Comparison of ENCODE assay signal across 17 mouse cellular contexts in genomic region chr11:94610744-94611740, GRCm38 (mm10). TPM values are rescaled to one million over a fixed set of nuclear protein-coding genes. Genes with fewer than 3 reads are reported as not detected.
DNase-seq lines count a peak whose midpoint lies in the region; ATAC-seq and TF ChIP-seq lines count a peak whose summit lies in the region.
"Had no signal": no experiment of that assay in that cellular context is flagged by ENCODE, and none has a peak within 500 bp of the region (broad histone marks: within the 10 kb centered on the region; RNA-seq: fewer than 3 reads in every experiment).

No protein-coding gene starts in this region.

- no peak for DNase-seq in kidney, adult 11 months
- DNase-seq in 3T3-L1 (ENCODE audit: low read depth, low spot score) = peak; percentile 47
- no peak for DNase-seq in CH12.LX (ENCODE audit: extremely low read depth)
- DNase-seq in hindbrain, postnatal 0 days (ENCODE audit: low spot score) = peak; percentile 33
- DNase-seq in layer of hippocampus, postnatal 14 days (ENCODE audit: low spot score in 2 of 2) = no peak
- no peak for DNase-seq in heart, adult 18-20 months
- DNase-seq: cerebellum, postnatal 10 days; heart, adult 11 months; heart, postnatal 4 days; layer of hippocampus, postnatal 36 days; lung, embryonic 14.5 days; midbrain, embryonic 14.5 days; thymus, postnatal 36 days had no signal

- no peak for TF ChIP-seq POLR2A in CH12.LX (IDR thresholded peaks at IDR 0.05; ENCODE audit: low read depth, low read length)

- H3K9ac ChIP-seq in kidney, embryonic 15.5 days = no peak overlapping the region
- peak overlapping the region; percentile 13; the same call in 1 of the 2 replicates for H3K9ac ChIP-seq in CH12.LX (ENCODE audit: insufficient read depth, low read depth)
- H3K9ac ChIP-seq in hindbrain, postnatal 0 days (replicated peaks; ENCODE audit: low read length) = no peak overlapping the region
- H3K9ac ChIP-seq: embryonic facial prominence, embryonic 12.5 days; forebrain, embryonic 13.5 days; lung, embryonic 14.5 days had no signal

- no peaks in the 10 kb centered on the region for H3K36me3 ChIP-seq in kidney, embryonic 15.5 days
- no peaks in the 10 kb centered on the region for H3K36me3 ChIP-seq in CH12.LX (replicated peaks in 1 of 2; ENCODE audit: control insufficient read depth in 1 of 2, insufficient read depth in 1 of 2, low read length in 1 of 2)
- no peaks in the 10 kb centered on the region for H3K36me3 ChIP-seq in hindbrain, postnatal 0 days (ENCODE audit: insufficient read depth, low read length)
- H3K36me3 ChIP-seq: embryonic facial prominence, embryonic 12.5 days had no signal

- H3K79me2 ChIP-seq in CH12.LX (replicated peaks; ENCODE audit: control insufficient read depth, extremely low read depth, insufficient read depth, poor library complexity, severe bottlenecking) = no peaks in the 10 kb centered on the region

- no peak for TF ChIP-seq CTCF in CH12.LX (conservative IDR thresholded peaks at IDR 0.05 in 1 of 2, IDR thresholded peaks at IDR 0.05 in 1 of 2; ENCODE audit: low read depth in 2 of 2, low read length in 2 of 2)
- no peak for TF ChIP-seq CTCF in hindbrain, postnatal 0 days (IDR thresholded peaks at IDR 0.05; ENCODE audit: low read depth)

- no peaks in the 10 kb centered on the region for H3K9me3 ChIP-seq in kidney, embryonic 15.5 days (replicated peaks)
- no peaks in the 10 kb centered on the region for H3K9me3 ChIP-seq in CH12.LX (replicated peaks; ENCODE audit: low read length)
- H3K9me3 ChIP-seq in hindbrain, postnatal 0 days (ENCODE audit: low read length) = no peaks in the 10 kb centered on the region
- H3K9me3 ChIP-seq: embryonic facial prominence, embryonic 12.5 days; forebrain, embryonic 13.5 days had no signal

- ATAC-seq in kidney, embryonic 15.5 days (replicated peaks; ENCODE audit: low FRiP score) = no peak
- no peak for ATAC-seq in hindbrain, postnatal 0 days
- no peak for ATAC-seq in frontal cortex, adult (ENCODE audit: low TSS enrichment)
- ATAC-seq: forebrain, embryonic 13.5 days had no signal

- 0 out of 2 replicates have a peak, but pooled peaks cover 4% of the 10 kb centered on the region for H3K4me1 ChIP-seq in kidney, embryonic 15.5 days
- H3K4me1 ChIP-seq in CH12.LX (ENCODE audit: control insufficient read depth in 1 of 2, insufficient read depth in 2 of 2) = peaks cover 2 to 16% of the 10 kb centered on the region in 2 experiments; a peak in 3 of 4 replicates
- no peaks in the 10 kb centered on the region for H3K4me1 ChIP-seq in hindbrain, postnatal 0 days (ENCODE audit: insufficient read depth, low read length)
- H3K4me1 ChIP-seq: embryonic facial prominence, embryonic 12.5 days; forebrain, embryonic 13.5 days had no signal

- TF ChIP-seq RAD21 in CH12.LX (IDR thresholded peaks at IDR 0.05; ENCODE audit: low read depth, low read length) = no peak

- 73% methylated on average over 4 of the region's 4 CpGs for WGBS in kidney, embryonic 15.5 days
- 52% methylated on average over 4 of the region's 4 CpGs for WGBS in hindbrain, postnatal 0 days

- no peaks in the 10 kb centered on the region for H3K27me3 ChIP-seq in kidney, embryonic 15.5 days
- no peaks in the 10 kb centered on the region for H3K27me3 ChIP-seq in CH12.LX (replicated peaks)
- no peaks in the 10 kb centered on the region for H3K27me3 ChIP-seq in hindbrain, postnatal 0 days (ENCODE audit: insufficient read depth, low read length)
- H3K27me3 ChIP-seq: embryonic facial prominence, embryonic 12.5 days had no signal

- no peak for TF ChIP-seq EP300 in CH12.LX (IDR thresholded peaks at IDR 0.05; ENCODE audit: low read length)

- in situ Hi-C loops in CH12.LX (cut with MboI; ENCODE audit: low pct_ligation_motif_present, low pct_unique_long_range_greater_than_20kb, low sequenced_read_pairs) = no loop called here

- dilution Hi-C loops in CH12.LX (cut with MboI; ENCODE audit: extremely low pct_ligation_motif_present, extremely low pct_unique_long_range_greater_than_20kb, low sequenced_read_pairs) = no loop called here

- H3K4me2 ChIP-seq in kidney, embryonic 15.5 days = no peak overlapping the region
- peak overlapping the region; percentile 73 for H3K4me2 ChIP-seq in CH12.LX (ENCODE audit: insufficient read depth, low read depth, poor library complexity, severe bottlenecking)
- no peak overlapping the region for H3K4me2 ChIP-seq in hindbrain, postnatal 0 days (ENCODE audit: low read depth, low read length)
- H3K4me2 ChIP-seq: embryonic facial prominence, embryonic 12.5 days; forebrain, embryonic 13.5 days; lung, embryonic 14.5 days had no signal

- H3K27ac ChIP-seq in kidney, embryonic 15.5 days = 0 out of 2 replicates have a peak overlapping the region, but pooled peaks have one; percentile 14
- H3K27ac ChIP-seq in CH12.LX (ENCODE audit: insufficient read depth, low read depth) = no peak overlapping the region
- no peak overlapping the region for H3K27ac ChIP-seq in hindbrain, postnatal 0 days
- H3K27ac ChIP-seq: embryonic facial prominence, embryonic 12.5 days; forebrain, embryonic 13.5 days had no signal

- H3K4me3 ChIP-seq in kidney, embryonic 15.5 days (replicated peaks) = no peak overlapping the region
- H3K4me3 ChIP-seq in CH12.LX (replicated peaks in 1 of 3; ENCODE audit: low read depth in 2 of 3, low read length in 2 of 3, poor library complexity in 1 of 3) = no peak overlapping the region
- no peak overlapping the region for H3K4me3 ChIP-seq in hindbrain, postnatal 0 days (ENCODE audit: low read length)
- H3K4me3 ChIP-seq: embryonic facial prominence, embryonic 12.5 days; forebrain, embryonic 13.5 days had no signal

TF ChIP-seq in CH12.LX, 34 proteins besides CTCF, POLR2A, EP300 and RAD21:
- no peak for TF ChIP-seq CHD1 (IDR thresholded peaks at IDR 0.05; ENCODE audit: low read depth, low read length)
- TF ChIP-seq MAFK (IDR thresholded peaks at IDR 0.05; ENCODE audit: insufficient replicate concordance, low read length) = 0 out of 2 replicates have a peak, but pooled peaks have one; percentile 80
- TF ChIP-seq KAT2A (IDR thresholded peaks at IDR 0.05; ENCODE audit: insufficient replicate concordance, low read length) = no peak
- TF ChIP-seq CHD2 (IDR thresholded peaks at IDR 0.05; ENCODE audit: low read length) = no peak
- TF ChIP-seq NRF1 (IDR thresholded peaks at IDR 0.05; ENCODE audit: low read depth, low read length) = no peak
- peak; percentile 81 for TF ChIP-seq ZNF384 (IDR thresholded peaks at IDR 0.05; ENCODE audit: low read depth, low read length)

RNA-seq across cellular contexts. Expression of gene Acsf2, which starts 9.4 kb away (rescaled TPM):
- 7.9 and 8.9 TPM in 2 replicates for polyA plus RNA-seq in kidney, embryonic 15.5 days (2015; fragmentation: Nextera tagmentation; extraction: Ambion mirVana)
- 4.9 and 7.5 TPM in 2 replicates for total RNA-seq in CH12.LX (2012; rRNA removed)
- total RNA-seq in CH12.LX (2014; rRNA removed) = 4.1 and 4.5 TPM in 2 replicates
- polyA plus RNA-seq in CH12.LX (2012; ENCODE audit: insufficient read length, low read depth) = 24.1 and 25.7 TPM in 2 replicates
- 4.8 and 6.8 TPM in 2 replicates for total RNA-seq in hindbrain, postnatal 0 days (2014; rRNA removed)
- 2.6 and 2.8 TPM in 2 replicates for polyA plus RNA-seq in hindbrain, postnatal 0 days (2015; fragmentation: Nextera tagmentation; extraction: Ambion mirVana)
- 10 to 100 TPM; 20.9 to 23.0 TPM for total RNA-seq in layer of hippocampus, postnatal 14 days (2021)
- 10 to 100 TPM; 30.4 to 33.5 TPM for total RNA-seq in heart, adult 18-20 months (2021)

RNA-seq across cellular contexts. Expression of gene Lrrc59, which starts 18.5 kb away (rescaled TPM):
- polyA plus RNA-seq in kidney, embryonic 15.5 days (2015; fragmentation: Nextera tagmentation; extraction: Ambion mirVana) = 204 and 215 TPM in 2 replicates
- total RNA-seq in CH12.LX (2012; rRNA removed) (324 and 412 TPM in 2 replicates), CH12.LX (2014; rRNA removed) (325 and 338 TPM in 2 replicates)
- 452 and 493 TPM in 2 replicates for polyA plus RNA-seq in CH12.LX (2012; ENCODE audit: insufficient read length, low read depth)
- 105 and 113 TPM in 2 replicates for total RNA-seq in hindbrain, postnatal 0 days (2014; rRNA removed)
- polyA plus RNA-seq in hindbrain, postnatal 0 days (2015; fragmentation: Nextera tagmentation; extraction: Ambion mirVana) = 127 and 131 TPM in 2 replicates
- total RNA-seq in layer of hippocampus, postnatal 14 days (2021) = 10 to 100 TPM; 74.0 to 75.1 TPM
- total RNA-seq in heart, adult 18-20 months (2021) = 10 to 100 TPM; 32.0 to 32.6 TPM

RNA-seq across cellular contexts. Expression of gene Mrpl27, which starts 42.5 kb away (rescaled TPM):
- 148 and 154 TPM in 2 replicates for polyA plus RNA-seq in kidney, embryonic 15.5 days (2015; fragmentation: Nextera tagmentation; extraction: Ambion mirVana)
- 104 and 114 TPM in 2 replicates for total RNA-seq in CH12.LX (2012; rRNA removed)
- total RNA-seq in CH12.LX (2014; rRNA removed) = 128 and 139 TPM in 2 replicates
- polyA plus RNA-seq in CH12.LX (2012; ENCODE audit: insufficient read length, low read depth) = 86.6 and 95.2 TPM in 2 replicates
- 36.3 and 61.2 TPM in 2 replicates for total RNA-seq in hindbrain, postnatal 0 days (2014; rRNA removed)
- polyA plus RNA-seq in hindbrain, postnatal 0 days (2015; fragmentation: Nextera tagmentation; extraction: Ambion mirVana) = 178 and 182 TPM in 2 replicates
- total RNA-seq in layer of hippocampus, postnatal 14 days (2021) = 10 to 100 TPM; 64.5 to 69.6 TPM
- 10 to 100 TPM; 60.9 to 62.7 TPM for total RNA-seq in heart, adult 18-20 months (2021)

RNA-seq across cellular contexts. Expression of gene Eme1, which starts 42.7 kb away (rescaled TPM):
- 25.9 and 27.1 TPM in 2 replicates for polyA plus RNA-seq in kidney, embryonic 15.5 days (2015; fragmentation: Nextera tagmentation; extraction: Ambion mirVana)
- total RNA-seq in CH12.LX (2012; rRNA removed) (36.8 and 46.9 TPM in 2 replicates), CH12.LX (2014; rRNA removed) (38.4 and 40.8 TPM in 2 replicates)
- polyA plus RNA-seq in CH12.LX (2012; ENCODE audit: insufficient read length, low read depth) = 45.9 and 55.2 TPM in 2 replicates
- total RNA-seq in hindbrain, postnatal 0 days (2014; rRNA removed) = 3.8 TPM in 2 replicates
- 1.9 and 2.4 TPM in 2 replicates for polyA plus RNA-seq in hindbrain, postnatal 0 days (2015; fragmentation: Nextera tagmentation; extraction: Ambion mirVana)
- under 1 TPM; 0.60 to 0.78 TPM for total RNA-seq in layer of hippocampus, postnatal 14 days (2021)
- total RNA-seq in heart, adult 18-20 months (2021) = under 1 TPM; 0.10 to 0.23 TPM
- total RNA-seq: layer of hippocampus, postnatal 36 days had no signal

RNA-seq across cellular contexts. Expression of gene Chad, which starts 46.2 kb away (rescaled TPM):
- polyA plus RNA-seq in kidney, embryonic 15.5 days (2015; fragmentation: Nextera tagmentation; extraction: Ambion mirVana) = 0.23 and 1.1 TPM in 2 replicates
- 0.13 and 0.17 TPM in 2 replicates for total RNA-seq in CH12.LX (2012; rRNA removed)
- not detected in 2 replicates for total RNA-seq in CH12.LX (2014; rRNA removed)
- 0.41 and 0.53 TPM in 2 replicates for polyA plus RNA-seq in CH12.LX (2012; ENCODE audit: insufficient read length, low read depth)
- 0.61 and 1.2 TPM in 2 replicates for total RNA-seq in hindbrain, postnatal 0 days (2014; rRNA removed)
- 1.2 and 1.4 TPM in 2 replicates for polyA plus RNA-seq in hindbrain, postnatal 0 days (2015; fragmentation: Nextera tagmentation; extraction: Ambion mirVana)
- total RNA-seq in layer of hippocampus, postnatal 14 days (2021) = 1 to 10 TPM; 1.3 to 2.4 TPM
- total RNA-seq in heart, adult 18-20 months (2021) = 1 to 10 TPM; 1.4 to 3.2 TPM
- polyA plus RNA-seq: midbrain, embryonic 14.5 days had no signal

Comparison
In these comparisons a context has a peak if more than half of its experiments do, and no peak if none do; other contexts are left out.
1. DNase-seq: peak in 3T3-L1 (single experiment) and hindbrain, postnatal 0 days (single experiment); none in kidney, adult 11 months (single experiment), CH12.LX (single experiment), layer of hippocampus, postnatal 14 days (0 of 2) and heart, adult 18-20 months (0 of 2).